Mouse (Mus musculus) forebrain, embryonic 12.5 days (tissue): Measurements from ENCODE around the gene Tmem201. TPM values are rescaled to one million over a fixed set of nuclear protein-coding genes. Genes with fewer than 3 reads are reported as not detected.
"Not testable (repeated sequence)": the region's sequence is repeated elsewhere in the genome, so short reads cannot be mapped to it uniquely, and the experiment has no call there.

Experiments
- ATAC-seq: fragments of 200-750 bp; cut with Nextera tagmentation; 2 replicates; pipeline ENCODE4 v1.8.0; 2017; ENCODE audit warnings: moderate TSS enrichment; ENCODE audit not compliant: low FRiP score
- H3K27ac ChIP-seq: fragments of 300-500 bp; sonication (generic); 2 replicates; pipeline ENCODE4 v1.5.1; 2016; ENCODE audit warnings: mild to moderate bottlenecking
- H3K27me3 ChIP-seq: fragments of 300-500 bp; sonication (generic); 2 replicates; pipeline ENCODE4 v1.6.1; 2016; ENCODE audit warnings: mild to moderate bottlenecking
- H3K36me3 ChIP-seq: fragments of 300-500 bp; sonication (generic); replicated peaks from 2 replicates; pipeline ENCODE4 v1.6.1; 2016; ENCODE audit warnings: mild to moderate bottlenecking
- H3K4me1 ChIP-seq: fragments of 300-500 bp; sonication (generic); 2 replicates; pipeline ENCODE4 v1.6.1; 2016
- H3K4me2 ChIP-seq: fragments of 300-500 bp; sonication (generic); 2 replicates; pipeline ENCODE4 v1.6.1; 2016; ENCODE audit warnings: mild to moderate bottlenecking, moderate library complexity
- H3K4me3 ChIP-seq: fragments of 300-500 bp; sonication (generic); replicated peaks from 2 replicates; pipeline ENCODE4 v1.5.1; 2016; ENCODE audit warnings: mild to moderate bottlenecking
- H3K9ac ChIP-seq: fragments of 300-500 bp; sonication (generic); 2 replicates; pipeline ENCODE4 v1.6.1; 2016; ENCODE audit warnings: mild to moderate bottlenecking
- H3K9me3 ChIP-seq: fragments of 300-500 bp; sonication (generic); 2 replicates; pipeline ENCODE4 v1.6.1; 2016
- WGBS: fragments of 180-500 bp; shearing (Covaris S2); methylation state at CpG from one replicate; pipeline ENCODE4 v1.1.7; 2016; 5-methylcytosine and 5-hydroxymethylcytosine counted together
- polyA plus RNA-seq: library from polyadenylated mRNA; unstranded; fragments of >200 nt; fragmentation: Nextera tagmentation; extraction: Ambion mirVana; gene quantifications from 2 replicates; pipeline ENCODE4 v1.2.1, GENCODE M21; 2016

The Tmem201 gene
- polyA plus RNA-seq, 1 experiment from 2014 or later: 39.4 TPM

DNA sequence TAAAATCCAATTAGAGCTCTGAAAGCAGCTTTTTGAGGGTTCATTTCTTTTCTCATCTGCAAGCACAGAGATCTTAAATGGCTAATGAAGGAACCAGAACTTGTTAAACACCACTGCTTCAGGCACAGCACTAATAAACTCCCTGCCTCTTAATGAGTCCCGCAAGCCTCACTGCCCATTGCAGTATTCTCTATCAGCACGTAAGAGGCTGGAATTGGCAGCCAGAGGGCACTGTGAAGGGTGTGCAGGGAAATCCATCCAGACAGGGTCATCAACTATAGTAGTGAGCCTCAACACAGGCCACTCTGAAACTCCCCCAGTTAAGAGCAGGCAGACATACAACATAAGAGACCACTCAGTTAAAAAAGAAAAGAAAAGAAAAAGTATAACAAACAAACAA, 34.5 kb upstream of the Tmem201 start:
- Histone ChIP-seq H3K4me2 (peak overlapping the region; percentile 89; the same call in 1 of the 2 replicates), H3K4me1 (peaks cover 18% of the 10 kb centered on the region), H3K27me3 (peaks cover 60% of the 10 kb centered on the region), H3K36me3 (no peaks in the 10 kb centered on the region), H3K27ac (no peak overlapping the region), H3K4me3 (no peak overlapping the region), H3K9me3 (no peaks in the 10 kb centered on the region), H3K9ac (no peak overlapping the region)
- no peak; the same call in 1 of the 2 replicates for ATAC-seq
- WGBS: 7% methylated on average over 2 of the region's 2 CpGs

DNA sequence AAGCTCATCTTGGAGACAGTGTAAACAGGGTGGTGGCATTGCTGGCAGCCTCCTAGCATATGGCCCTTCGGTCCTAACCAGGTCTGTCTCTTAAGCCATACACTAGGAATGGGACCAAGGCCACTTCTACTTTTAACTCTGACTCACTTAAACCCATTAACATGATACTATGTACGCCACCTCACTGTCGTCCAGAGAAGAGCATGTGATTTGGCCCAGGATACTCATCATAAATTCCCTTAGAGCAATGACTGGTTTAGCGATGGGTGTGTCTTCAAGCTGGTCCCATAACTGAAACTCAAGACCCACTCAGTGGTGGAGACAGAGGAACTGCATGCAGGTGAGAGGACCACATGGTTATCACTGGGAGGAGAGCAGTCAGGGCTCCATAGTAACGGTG, 27.4 kb upstream of the Tmem201 start:
- Histone ChIP-seq H3K4me3 (no peak overlapping the region), H3K27me3 (peaks cover 36% of the 10 kb centered on the region), H3K4me2 (no peak overlapping the region), H3K9ac (no peak overlapping the region), H3K4me1 (no peaks in the 10 kb centered on the region), H3K36me3 (0 out of 2 replicates have a peak, but pooled peaks cover 4% of the 10 kb centered on the region), H3K9me3 (no peaks in the 10 kb centered on the region), H3K27ac (no peak overlapping the region)
- 89% methylated on average over 5 of the region's 5 CpGs for WGBS
- ATAC-seq: no peak

DNA sequence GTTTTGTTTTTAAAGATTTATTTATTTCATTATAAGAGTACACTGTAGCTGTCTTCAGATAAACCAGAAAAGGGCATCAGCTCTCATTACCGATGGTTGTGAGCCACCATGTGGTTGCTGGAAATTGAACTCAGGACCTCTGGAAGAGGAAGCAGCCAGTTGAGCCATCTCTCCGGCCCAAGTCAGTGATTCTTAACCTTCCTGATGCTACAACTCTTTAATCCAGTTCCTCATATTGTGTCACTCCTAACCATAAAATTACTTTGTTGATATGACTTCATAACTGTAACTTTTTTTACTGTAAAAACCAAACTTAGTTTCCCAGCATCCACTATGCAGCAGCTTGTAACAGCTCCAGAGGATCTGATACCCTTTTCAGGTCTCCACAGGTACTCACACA, 25.5 kb upstream of the Tmem201 start:
- Histone ChIP-seq H3K4me2 (no peak overlapping the region), H3K4me1 (no peaks in the 10 kb centered on the region), H3K36me3 (0 out of 2 replicates have a peak, but pooled peaks cover 4% of the 10 kb centered on the region), H3K9me3 (no peaks in the 10 kb centered on the region), H3K27me3 (peaks cover 21% of the 10 kb centered on the region), H3K9ac (no peak overlapping the region), H3K27ac (no peak overlapping the region), H3K4me3 (no peak overlapping the region)
- no peak for ATAC-seq
- WGBS: 82% methylated on average over 2 of the region's 2 CpGs

DNA sequence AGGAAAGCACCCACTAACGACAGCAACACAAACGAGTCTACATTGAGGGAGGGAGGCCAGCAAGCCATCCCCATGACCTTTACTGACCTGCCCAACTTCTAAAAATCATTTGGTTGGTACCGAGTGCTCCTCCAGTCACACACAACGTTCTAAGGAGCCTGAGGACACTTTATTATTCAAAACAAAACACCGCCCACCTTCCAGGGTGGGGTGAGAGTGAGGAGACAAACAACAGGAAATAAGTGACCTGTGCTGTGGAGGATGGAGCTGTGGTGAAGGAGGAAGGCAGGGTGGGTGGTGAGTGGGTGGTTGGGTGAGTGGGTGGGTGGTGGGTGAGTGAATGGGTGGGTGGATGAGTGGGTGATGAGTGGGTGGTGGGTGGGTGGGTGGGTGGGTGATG, 21.7 kb upstream of the Tmem201 start:
- Histone ChIP-seq H3K4me1 (no peaks in the 10 kb centered on the region), H3K9ac (no peak overlapping the region), H3K4me3 (no peak overlapping the region), H3K9me3 (no peaks in the 10 kb centered on the region), H3K36me3 (0 out of 2 replicates have a peak, but pooled peaks cover 4% of the 10 kb centered on the region), H3K27ac (no peak overlapping the region), H3K4me2 (no peak overlapping the region), H3K27me3 (0 out of 2 replicates have a peak, but pooled peaks cover 7% of the 10 kb centered on the region)
- no peak for ATAC-seq
- 61% methylated on average over 5 of the region's 5 CpGs for WGBS

DNA sequence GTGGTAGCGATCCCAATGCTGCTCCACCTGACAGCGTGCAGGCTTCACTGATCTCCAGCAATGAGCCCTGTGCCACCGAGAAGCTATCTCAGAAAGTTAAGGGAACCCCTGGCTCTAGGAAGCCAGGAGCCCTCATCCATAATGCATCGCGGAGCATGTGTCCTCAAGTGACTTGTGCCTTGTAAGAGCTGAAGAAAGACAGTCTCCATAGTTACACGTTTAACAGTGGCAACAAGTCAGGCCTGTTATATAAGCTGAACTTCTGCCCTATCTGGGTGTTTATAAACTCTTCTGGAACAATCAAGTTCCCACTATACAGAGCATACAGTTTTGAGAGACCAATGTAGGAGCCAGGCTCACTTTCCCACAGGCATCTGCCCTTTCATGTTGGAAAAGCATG, 20.6 kb upstream of the Tmem201 start:
- 89% methylated on average over 6 of the region's 6 CpGs for WGBS
- Histone ChIP-seq H3K4me2 (no peak overlapping the region), H3K27ac (no peak overlapping the region), H3K9me3 (no peaks in the 10 kb centered on the region), H3K27me3 (0 out of 2 replicates have a peak, but pooled peaks cover 10% of the 10 kb centered on the region), H3K9ac (no peak overlapping the region), H3K4me1 (no peaks in the 10 kb centered on the region), H3K36me3 (0 out of 2 replicates have a peak, but pooled peaks cover 4% of the 10 kb centered on the region), H3K4me3 (no peak overlapping the region)
- ATAC-seq: no peak

DNA sequence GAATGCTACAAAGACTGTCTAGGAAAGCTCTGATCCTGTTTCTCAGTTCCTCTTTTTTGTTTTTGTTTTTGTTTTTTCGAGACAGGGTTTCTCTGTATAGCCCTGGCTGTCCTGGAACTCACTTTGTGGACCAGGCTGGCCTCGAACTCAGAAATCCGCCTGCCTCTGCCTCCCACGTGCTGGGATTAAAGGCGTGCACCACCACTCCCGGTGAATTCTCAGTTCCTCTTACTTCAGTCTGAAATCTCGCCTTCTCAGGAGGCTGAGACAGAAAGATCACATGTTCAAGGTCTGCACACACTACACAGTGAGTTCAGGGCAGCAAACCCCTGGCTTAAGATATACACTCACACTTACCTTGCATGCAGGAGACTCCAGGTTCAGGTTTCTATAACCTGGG, 18.7 kb upstream of the Tmem201 start:
- WGBS: 93% methylated on average over 7 of the region's 7 CpGs
- peaks cover 14% of the 10 kb centered on the region for H3K4me1 ChIP-seq
- not testable (repeated sequence) for H3K27me3 ChIP-seq, H3K4me3 ChIP-seq, H3K9me3 ChIP-seq, H3K36me3 ChIP-seq, H3K4me2 ChIP-seq, ATAC-seq, H3K9ac ChIP-seq, H3K27ac ChIP-seq

DNA sequence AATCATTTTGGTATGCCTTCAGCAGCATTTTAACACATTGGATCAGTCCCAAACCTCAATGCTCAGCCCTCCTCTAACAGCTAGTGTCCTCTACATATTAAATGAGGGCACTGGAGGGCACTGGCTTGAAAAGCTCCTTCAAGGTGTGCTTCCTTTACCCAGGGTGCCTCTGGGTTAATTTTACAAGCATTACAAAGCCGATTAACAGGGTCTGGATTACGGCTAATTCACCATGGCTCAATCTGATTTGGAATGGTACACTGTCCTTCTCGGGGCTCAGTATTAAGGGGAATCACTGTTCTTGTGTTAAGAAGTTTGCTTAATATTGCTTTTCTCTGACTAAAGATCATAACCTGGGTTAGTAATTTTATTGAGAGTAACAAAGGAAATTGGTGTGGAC, 15.0 kb upstream of the Tmem201 start:
- peaks cover 26% of the 10 kb centered on the region for H3K4me1 ChIP-seq
- no peak for ATAC-seq
- H3K36me3 ChIP-seq: 0 out of 2 replicates have a peak, but pooled peaks cover 7% of the 10 kb centered on the region

DNA sequence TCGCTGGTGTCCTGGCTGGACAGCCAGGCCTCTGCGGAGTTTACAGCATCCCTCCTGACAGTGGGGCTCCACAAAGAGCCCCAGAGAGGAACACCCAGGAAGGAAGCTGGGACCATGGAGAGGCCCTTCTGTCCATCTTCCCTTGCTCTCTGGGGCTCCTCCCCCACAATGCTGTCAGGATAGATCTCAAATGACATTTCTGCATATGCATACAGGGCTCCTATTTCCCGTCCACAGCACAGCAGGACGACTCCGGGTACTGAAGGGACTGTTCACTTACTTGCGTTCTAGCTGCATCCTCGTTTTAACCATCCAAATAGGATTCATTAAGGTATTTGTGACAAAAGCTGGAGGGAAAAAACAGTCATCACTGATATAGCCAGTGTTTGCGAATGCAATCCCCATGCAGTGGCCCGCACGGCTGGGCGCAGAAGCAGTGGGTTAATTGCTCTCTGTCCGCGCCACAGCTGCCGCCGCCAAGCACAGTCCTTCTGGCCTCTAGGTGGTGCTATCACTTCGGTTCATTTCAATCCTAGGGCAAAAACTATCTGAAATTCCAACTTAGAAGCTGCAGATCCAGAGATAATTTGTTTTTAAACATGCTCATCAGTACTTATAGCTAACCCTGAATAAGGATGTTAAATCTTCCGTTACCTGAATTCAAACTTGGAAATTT, 14.4 kb upstream of the Tmem201 start:
- Histone ChIP-seq H3K4me3 (no peak overlapping the region), H3K4me2 (no peak overlapping the region), H3K4me1 (peaks cover 26% of the 10 kb centered on the region), H3K36me3 (0 out of 2 replicates have a peak, but pooled peaks cover 7% of the 10 kb centered on the region), H3K9ac (no peak overlapping the region), H3K27ac (no peak overlapping the region), H3K9me3 (no peaks in the 10 kb centered on the region), H3K27me3 (peaks cover 3% of the 10 kb centered on the region)
- ATAC-seq: peak; percentile 75
- WGBS: 21% methylated on average over 17 of the region's 17 CpGs

More for the DNA sequence above, 15.0 kb upstream of the Tmem201 start:
- H3K9me3 ChIP-seq: no peaks in the 10 kb centered on the region
- peaks cover 3% of the 10 kb centered on the region for H3K27me3 ChIP-seq
- no peak overlapping the region for H3K9ac ChIP-seq
- 71% methylated on average over 3 of the region's 3 CpGs for WGBS
- no peak overlapping the region for H3K4me2 ChIP-seq
- no peak overlapping the region for H3K4me3 ChIP-seq
- no peak overlapping the region for H3K27ac ChIP-seq

DNA sequence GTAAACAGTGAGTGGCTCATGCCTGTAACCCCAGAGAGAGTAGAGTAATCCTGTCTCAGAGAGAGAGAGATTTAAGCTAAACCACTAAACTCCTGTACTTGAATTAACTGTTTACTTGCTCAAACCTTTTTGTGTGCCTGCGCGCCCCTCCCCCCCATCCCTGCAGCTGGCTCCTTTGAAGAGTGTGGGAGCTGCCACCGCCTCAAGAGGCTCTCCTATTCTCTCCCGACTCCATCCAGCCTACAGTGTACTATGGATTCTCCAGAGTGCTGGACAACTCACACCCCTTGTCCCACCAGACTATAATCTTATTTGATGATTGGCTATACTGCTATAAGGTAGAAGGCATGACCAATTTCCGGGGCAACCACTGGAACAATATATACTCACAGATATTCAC, 12.8 kb upstream of the Tmem201 start:
- Histone ChIP-seq H3K27me3 (peaks cover 3% of the 10 kb centered on the region), H3K9me3 (no peaks in the 10 kb centered on the region), H3K4me2 (no peak overlapping the region), H3K27ac (0 out of 2 replicates have a peak overlapping the region, but pooled peaks have one; percentile 19), H3K36me3 (0 out of 2 replicates have a peak, but pooled peaks cover 7% of the 10 kb centered on the region), H3K4me1 (peaks cover 26% of the 10 kb centered on the region), H3K4me3 (no peak overlapping the region), H3K9ac (no peak overlapping the region)
- WGBS: 29% methylated on average over 5 of the region's 5 CpGs
- ATAC-seq: 0 out of 2 replicates have a peak, but pooled peaks have one; percentile 53

DNA sequence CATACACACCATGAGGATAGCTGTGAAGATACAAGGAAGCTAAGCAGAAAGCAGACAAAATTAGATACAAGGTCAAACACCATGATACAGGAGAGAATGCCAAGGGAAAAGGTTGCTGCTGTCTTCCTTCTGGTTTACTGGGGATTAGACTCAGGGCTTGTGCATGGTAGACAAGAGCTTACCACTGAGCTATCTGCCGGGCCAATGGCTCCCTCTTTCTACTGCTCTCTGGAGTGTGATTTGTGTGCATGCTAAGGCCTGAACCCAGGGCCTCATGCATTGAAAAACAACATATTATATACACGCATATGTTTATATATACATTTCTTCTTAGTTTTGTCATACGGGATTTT, 11.8 kb upstream of the Tmem201 start:
- not testable (repeated sequence) for H3K4me2 ChIP-seq, H3K9ac ChIP-seq, H3K4me3 ChIP-seq, H3K27me3 ChIP-seq, H3K27ac ChIP-seq, ATAC-seq, H3K9me3 ChIP-seq
- H3K4me1 ChIP-seq: peaks cover 26% of the 10 kb centered on the region
- WGBS: 93% methylated on average over 3 of the region's 3 CpGs
- peaks cover 11% of the 10 kb centered on the region; the same call in 1 of the 2 replicates for H3K36me3 ChIP-seq

DNA sequence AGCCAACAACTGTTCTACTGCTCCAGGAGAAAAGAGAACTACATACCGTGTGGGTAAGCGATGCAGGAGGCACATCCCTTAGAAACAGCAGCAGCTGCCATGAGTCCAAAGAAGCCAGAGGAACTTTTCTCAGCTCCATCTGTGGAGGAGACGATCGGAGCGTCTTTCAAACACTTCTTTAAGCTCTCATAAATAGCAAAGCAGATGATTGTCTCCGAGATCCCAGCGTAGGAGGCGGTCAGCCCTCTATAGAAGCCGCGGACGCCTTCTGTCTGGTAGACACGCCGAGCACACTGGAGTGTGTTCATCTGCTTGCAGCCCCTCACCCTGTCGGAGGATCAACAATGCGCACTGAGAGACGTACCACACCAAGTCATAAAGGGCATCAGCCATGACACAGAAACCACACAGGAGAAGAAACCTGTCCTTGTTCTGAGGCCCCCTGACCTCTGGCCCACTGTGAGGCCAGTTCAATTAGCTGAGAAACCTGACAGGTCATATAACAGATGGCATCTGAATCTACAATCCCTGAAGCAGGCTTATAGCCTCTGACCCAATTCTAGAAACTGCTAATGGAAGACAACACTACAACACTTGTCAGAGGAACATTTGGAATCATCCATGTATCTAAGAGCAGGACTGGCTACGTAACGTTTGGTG, 11.3 kb upstream of the Tmem201 start:
- H3K9ac ChIP-seq: no peak overlapping the region
- H3K9me3 ChIP-seq: no peaks in the 10 kb centered on the region
- 92% methylated on average over 18 of the region's 18 CpGs for WGBS
- H3K4me2 ChIP-seq: no peak overlapping the region
- no peak for ATAC-seq
- peaks cover 3% of the 10 kb centered on the region for H3K27me3 ChIP-seq
- peaks cover 11% of the 10 kb centered on the region; the same call in 1 of the 2 replicates for H3K36me3 ChIP-seq
- no peak overlapping the region for H3K27ac ChIP-seq
- H3K4me3 ChIP-seq: no peak overlapping the region
- H3K4me1 ChIP-seq: peaks cover 26% of the 10 kb centered on the region

DNA sequence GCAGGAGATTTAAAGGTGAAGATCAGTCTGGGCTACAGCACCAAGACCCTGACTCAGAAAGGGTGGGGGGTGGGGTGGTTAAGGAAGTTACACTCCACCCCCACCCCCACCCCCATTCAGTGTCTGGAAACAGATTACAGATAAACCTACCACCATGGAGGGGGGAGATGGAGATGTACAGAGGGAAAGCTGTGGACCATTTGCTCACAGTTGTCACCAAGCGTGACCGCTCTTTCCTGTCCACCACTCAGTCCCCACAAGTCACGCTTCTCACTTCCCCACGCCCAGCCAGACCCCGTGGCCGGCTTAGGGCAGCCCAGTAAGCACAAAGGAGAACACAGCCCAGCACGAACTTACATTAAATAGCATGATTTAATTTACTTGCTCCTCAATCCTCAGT, 6.3 kb upstream of the Tmem201 start:
- H3K4me2 ChIP-seq: no peak overlapping the region
- 90% methylated on average over 7 of the region's 7 CpGs for WGBS
- H3K9ac ChIP-seq: no peak overlapping the region
- H3K36me3 ChIP-seq: peaks cover 19% of the 10 kb centered on the region
- no peak overlapping the region for H3K27ac ChIP-seq
- no peak overlapping the region for H3K4me3 ChIP-seq
- no peaks in the 10 kb centered on the region for H3K9me3 ChIP-seq
- no peaks in the 10 kb centered on the region for H3K27me3 ChIP-seq
- no peak for ATAC-seq
- no peaks in the 10 kb centered on the region for H3K4me1 ChIP-seq
